Mouse (Mus musculus) erythroblast, embryonic 14.5 days (primary cell): Measurements from ENCODE around the gene Dync2li1.

Experiments used
- GATA1 ChIP-seq: IDR thresholded peaks from 2 replicates; pipeline ENCODE4 v1.6.1; 2012; ENCODE audit warnings: low read length, inconsistent platforms, mixed read lengths
- TAL1 ChIP-seq: IDR thresholded peaks from 3 replicates; pipeline ENCODE4 v1.6.1; 2012; ENCODE audit warnings: low read length, inconsistent platforms, mixed read lengths

DNA sequence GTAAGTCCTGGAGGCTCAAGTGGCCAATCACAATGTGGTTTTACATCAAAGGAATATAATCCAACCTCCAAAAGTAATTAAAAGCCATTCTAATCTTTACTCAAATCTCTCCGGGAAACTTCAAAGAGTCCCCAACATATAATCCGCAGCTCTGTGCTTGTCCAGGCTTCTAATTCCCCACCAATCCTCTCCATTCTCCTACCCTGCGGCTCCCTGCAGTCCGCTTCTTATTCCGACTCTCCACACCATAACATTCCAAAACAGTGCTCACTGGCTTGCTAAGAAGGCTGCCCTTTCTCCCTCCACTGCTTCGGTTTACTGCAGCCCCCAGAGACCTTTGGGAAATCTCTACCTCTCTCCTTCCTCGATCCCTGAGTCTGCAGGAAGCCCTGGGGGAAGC lies 47.8 kb downstream of the Dync2li1 start:
- TF ChIP-seq GATA1 (no peak), TAL1 (no peak)
